Mouse (Mus musculus) natural killer cell, adult 2 months (primary cell): ENCODE measurements at regions not wholly inside any gene's neighbourhood (a gene's known extent, or its start where the extent isn't known, plus 50 kb on each side); places are given as distances from the start of the nearest gene placed in this dataset.

Experiments used
- DNase-seq, 2 experiments: peaks; one replicate each; pipeline ENCODE4 v3.0.0; 2022; ENCODE audit warnings: low spot score in 2 of 2

DNA sequence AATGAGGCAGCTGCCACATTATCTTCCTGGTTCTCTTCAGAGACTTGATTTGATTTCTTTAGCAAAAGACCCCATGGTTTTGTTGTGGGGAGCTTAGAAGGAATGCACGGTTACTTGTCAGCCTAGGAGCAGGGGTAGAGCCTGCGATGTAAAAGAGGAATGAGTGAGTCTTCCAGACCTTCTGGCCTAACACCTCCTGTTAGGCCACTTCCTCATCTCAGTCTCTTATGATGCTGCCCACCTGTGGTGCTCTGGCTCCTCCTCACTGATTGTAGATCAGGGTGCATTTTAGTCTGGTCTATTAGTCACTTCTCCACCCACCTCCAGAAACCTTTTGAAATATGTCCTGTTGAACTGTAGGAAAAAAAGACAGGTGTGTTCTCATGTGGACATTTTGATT lies 113.3 kb upstream of the Prdm1 start:
- no peak for DNase-seq

DNA sequence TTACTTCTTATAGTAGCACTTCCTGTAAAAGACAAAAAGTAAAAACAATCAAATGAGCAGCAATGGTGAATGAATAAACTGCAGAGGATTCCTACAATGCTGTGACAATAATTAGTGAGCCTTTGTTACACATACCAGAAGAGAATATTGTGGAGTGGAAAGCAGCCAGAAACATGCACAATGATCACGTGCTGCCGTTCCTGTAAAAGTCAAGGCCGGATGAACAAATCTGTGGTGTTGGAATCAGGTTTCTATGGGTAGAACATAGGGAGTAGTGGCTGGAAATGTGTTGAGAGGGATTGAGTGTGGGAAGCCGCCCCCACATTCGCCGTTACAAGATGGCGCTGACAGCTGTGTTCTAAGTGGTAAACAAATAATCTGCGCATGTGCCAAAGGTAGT lies 112.3 kb upstream of the Prdm1 start:
- no peak for DNase-seq

DNA sequence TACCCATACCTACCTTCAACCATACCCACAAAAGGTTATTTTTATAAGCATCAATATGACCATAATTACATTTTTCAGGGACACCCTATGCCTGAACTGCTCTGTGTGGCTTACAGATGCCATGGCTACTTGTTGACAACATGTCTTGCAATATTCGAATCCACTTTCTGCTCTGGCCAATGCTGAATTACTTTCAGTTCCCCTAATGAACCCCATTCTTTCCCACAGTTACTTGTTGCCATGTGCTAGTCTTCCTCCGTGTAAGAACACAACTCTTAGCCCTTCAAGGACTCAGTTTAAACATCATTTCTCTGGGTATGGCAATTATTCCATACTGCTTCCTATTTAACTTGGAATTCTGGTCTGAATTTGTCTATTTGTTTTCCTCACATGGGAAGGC lies 110.4 kb upstream of the Prdm1 start:
- no peak for DNase-seq

DNA sequence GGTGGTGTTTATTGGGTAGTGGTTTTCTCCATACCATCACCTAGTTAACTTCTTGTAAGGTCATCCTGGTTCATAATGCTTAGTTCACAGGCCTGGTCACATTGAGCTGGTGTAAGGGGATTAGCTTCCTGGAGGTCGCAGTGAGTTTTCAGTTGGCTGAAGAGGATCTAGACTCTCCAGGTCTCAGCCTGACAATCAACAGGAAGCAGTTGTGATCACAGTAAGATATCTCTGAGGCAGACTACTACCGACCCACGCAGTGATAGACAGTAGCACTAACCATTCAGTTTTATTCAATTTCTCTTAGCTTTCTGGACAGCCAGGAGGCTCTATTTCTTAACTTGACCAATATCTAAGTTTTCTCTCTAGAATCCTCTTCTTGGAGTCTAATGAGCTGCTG lies 108.5 kb upstream of the Prdm1 start:
- no peak for DNase-seq

DNA sequence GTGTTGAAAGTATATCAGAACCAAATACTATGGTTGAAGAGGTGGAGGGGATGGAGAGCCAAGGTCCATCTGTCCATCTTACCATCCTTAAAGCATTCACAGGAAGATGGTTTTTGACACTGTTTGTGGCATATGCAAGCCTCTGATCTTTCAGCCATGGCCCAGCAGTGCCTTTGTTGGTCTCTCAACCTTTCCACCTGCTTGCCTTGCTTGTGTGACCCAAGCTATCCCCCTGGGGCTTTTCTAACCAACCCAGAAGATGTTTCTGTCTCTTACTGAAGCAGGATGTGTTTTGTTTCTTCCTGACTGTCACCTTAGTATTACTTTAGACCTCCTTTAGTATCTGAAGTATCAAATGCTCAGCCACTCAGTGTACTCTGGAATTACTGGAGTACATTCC lies 107.8 kb upstream of the Prdm1 start:
- peak in 1 of 2 experiments; percentile 35 for DNase-seq

DNA sequence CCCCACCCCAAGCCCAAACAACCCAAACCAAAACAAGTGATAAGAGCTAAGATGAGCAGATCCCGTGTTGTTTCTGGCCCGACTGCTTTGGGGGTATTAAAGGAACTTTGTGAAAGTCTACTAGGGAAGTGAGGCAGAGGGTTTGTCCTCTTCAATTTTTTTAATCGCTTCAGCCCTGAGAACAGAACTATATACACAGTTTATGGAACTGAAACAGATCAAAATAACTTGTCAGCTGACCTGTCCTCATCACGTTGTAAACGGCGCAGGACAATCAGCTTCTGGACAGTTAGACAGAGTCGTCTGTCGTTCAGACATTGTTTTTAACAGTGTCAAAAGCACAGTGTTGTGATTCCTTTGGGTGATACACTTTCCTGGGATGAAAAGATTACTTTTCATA lies 103.3 kb upstream of the Prdm1 start:
- peak in 1 of 2 experiments; percentile 28 for DNase-seq

DNA sequence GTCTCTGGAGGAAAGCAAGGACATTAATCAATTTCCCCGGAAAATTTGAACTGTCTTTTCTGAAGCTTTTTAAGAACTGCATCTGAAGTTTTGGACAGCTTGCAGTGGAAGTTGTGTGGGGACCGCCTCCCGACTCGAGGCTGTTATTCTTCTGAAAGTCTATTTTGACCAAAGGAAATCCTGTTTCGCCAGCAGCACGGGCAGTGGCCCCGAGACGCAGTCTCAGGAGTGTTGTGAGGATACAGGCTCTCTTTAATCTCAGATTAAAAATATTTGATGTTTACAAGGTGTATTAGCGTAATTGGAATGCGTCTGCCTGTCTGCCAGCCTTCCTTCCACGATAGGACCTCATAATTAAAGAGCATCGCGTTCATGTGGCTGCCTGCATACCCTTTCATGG lies 102.2 kb upstream of the Prdm1 start:
- no peak for DNase-seq

DNA sequence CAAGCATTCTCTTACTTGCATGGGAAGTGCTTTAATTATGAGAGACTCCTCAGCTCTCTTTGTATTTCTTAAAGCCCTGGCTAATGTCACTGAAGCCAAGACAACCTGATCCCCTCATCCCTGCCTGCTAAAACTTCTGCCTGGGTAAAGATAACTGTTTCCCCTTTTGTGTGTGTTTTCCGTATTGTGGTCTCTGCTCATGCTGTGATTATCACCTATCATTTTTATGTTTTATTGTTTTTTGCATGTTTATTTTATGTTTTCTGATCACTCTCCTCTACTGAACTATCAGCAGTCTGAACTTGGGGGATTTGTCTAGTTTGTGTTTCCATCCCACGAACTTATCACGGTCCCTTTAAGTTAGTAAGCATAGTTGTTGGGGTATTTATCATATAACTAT lies 100.1 kb upstream of the Prdm1 start:
- no peak for DNase-seq

DNA sequence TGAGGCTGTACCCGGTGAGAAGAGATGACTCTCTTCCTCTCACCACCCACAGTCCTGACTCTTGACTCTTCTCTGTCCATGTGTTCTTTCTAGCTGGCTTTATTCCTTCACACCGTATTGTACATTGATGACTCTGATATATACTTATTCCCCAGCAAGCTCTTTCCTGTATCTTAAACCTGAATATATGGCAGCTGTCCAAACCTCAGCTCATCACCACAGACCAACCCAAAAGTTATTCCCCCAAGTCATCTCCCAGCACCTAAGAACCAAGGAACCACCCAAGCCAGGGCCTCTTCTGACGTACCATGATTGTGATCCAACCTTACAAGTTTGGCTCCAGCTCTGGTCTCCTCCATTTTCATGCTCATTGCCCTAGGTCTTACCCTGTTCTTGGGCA lies 99.1 kb upstream of the Prdm1 start:
- DNase-seq = no peak

DNA sequence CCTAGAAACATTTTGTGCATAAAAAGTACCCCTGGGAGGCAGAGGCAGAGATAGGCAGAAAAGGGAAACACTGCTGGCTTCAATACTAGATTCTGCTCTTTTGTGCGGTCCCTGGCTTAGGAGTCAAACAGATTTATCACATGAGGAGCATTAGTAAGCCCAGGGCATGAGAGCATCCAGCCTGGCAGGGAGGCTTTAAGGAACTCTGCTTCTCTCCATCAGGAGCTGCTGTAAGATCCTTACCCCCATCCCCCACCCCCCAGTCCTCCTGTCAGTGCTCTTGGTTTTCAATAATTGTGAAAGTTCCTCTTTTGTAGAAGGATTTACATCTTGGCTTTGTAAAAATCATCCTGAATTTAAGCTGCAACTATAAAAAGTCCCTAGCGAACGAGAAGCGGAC lies 97.2 kb upstream of the Prdm1 start:
- DNase-seq = no peak

DNA sequence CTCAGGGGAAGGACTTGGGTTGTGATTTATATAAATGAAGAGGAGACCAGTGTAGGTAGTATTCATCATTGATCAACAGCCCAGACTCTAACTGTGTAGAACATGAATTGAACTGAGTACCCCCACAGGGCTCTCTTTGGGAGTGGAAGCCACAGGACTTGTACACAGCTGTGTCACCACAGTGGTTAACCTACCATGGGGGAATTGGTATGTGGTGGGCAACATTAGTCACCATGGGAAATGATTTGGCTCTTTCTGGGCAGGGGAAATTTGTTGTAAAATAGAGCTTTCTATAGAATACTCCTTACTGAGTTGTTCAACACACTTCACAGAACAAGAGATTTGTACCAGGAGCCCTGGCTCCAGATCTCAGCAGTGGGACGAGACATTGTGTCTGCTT lies 87.3 kb upstream of the Prdm1 start:
- no peak for DNase-seq

DNA sequence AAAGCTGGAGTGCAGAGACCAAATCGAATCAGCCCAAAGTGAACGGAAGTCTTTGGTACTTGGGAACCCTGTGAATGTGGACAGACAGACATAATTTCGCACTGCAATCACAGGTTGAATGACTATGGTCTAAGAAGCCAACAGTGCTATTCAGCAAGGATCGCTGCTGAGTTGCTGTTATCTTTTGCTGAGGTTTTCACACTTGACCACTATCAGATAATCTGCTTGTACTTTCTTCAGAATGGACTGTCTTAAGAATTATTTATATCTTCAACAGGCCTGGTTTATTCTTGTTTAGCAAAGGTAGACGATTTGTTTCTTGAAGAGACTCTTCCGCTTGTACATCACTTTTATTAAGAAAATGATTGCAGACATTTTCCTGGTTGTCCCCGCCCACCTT lies 84.3 kb upstream of the Prdm1 start:
- peak in 1 of 2 experiments; percentile 24 for DNase-seq

DNA sequence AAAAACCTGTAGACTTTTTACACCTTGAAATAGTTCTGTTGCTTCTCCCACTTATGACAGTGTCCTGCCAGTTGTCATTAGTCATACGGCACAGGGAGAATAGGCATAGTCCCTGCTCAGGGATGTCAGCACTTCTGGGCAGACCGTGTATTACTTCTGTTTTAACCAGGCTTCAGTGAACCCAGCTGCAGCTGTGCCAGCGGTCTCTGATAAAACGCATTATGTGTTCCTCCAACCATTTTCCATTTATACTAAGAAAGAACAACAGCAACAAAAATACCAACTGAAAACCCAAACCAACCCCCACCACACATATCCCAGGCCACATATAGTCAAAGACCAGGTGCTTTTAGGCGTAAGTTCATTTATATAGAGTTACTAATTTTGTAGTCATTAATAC lies 83.1 kb upstream of the Prdm1 start:
- no peak for DNase-seq

DNA sequence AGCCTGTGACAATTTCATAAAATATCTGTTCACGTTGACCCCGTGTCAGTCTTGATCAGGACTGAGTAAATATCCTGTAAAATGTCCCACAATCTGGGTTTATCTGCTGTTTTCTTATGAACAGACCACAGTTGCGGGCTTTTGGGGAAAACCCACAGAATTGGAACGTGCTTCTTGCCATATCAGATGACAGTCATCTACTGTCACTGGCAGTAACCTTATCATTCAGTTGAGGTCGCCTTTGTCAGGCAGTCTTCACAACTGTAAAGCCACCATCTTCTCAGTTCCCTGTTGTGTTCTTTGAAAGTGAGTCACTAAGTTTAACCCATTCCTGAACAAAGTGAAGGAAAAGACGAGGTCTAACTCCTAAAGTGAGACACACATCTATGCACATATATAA lies 80.9 kb upstream of the Prdm1 start:
- no peak for DNase-seq

DNA sequence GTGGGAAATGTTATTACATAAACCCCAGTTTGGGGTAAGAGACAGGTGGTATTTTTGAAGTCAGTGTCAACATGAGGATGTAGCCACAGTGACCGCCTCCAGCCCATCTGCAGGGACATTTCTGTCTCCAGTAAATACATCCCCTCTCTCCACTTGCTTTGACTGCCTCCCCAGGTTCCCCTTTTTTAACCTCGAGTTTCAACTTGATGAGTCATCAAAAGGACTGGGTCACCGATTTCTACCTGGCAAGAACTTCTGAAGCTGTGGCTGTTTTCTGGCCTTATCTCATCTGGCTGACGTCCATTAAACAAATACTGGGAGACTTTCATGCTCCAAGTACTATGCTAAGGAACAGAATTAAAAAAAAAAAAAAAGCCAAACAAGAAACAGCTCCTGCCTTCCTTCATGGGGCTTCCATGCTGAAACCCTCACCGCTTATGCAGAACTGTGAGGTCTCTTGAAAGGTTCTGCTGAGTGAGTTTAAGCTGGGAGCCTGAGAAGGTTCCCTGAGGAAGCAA lies 79.1 kb upstream of the Prdm1 start:
- peak in 1 of 2 experiments; percentile 51 for DNase-seq

DNA sequence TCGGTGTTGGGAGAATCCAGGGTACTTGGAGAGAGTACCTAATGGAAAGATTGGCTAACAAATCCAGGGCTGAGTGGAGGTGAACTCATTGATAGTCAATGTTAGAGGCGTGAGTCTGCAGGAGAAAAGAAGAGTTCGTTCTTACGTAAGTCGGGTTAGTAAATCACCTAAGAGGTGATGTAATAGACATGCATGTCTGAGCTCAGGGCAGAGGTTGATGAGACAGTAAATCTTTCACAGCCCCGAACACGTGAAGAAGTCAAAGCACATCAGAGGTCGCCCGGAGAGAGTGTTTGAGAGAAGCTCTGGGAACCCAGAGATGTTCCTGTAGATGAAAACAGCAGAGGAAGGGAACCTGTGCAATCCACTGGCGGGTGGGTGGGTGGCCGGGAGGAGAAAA lies 76.2 kb upstream of the Prdm1 start:
- DNase-seq = no peak

DNA sequence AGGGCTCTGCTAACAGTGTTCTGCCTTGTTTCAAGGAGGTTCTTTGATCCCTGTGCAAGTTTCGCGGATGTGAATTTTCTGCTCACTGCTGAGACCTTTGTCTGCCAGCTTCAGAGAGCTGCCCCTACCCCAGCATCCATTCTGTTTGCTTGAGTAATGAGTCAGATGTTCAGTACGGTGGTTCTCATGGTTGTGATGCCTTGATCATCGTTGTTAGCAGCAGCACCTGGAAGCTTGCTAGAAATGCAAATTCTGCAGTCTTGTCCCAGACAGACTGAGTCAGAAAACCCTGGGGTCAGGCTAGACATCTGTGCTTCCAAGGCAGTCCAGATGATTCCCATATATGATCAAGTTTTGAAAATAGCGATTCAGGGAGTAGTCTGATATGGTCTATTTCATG lies 75.2 kb upstream of the Prdm1 start:
- no peak for DNase-seq

DNA sequence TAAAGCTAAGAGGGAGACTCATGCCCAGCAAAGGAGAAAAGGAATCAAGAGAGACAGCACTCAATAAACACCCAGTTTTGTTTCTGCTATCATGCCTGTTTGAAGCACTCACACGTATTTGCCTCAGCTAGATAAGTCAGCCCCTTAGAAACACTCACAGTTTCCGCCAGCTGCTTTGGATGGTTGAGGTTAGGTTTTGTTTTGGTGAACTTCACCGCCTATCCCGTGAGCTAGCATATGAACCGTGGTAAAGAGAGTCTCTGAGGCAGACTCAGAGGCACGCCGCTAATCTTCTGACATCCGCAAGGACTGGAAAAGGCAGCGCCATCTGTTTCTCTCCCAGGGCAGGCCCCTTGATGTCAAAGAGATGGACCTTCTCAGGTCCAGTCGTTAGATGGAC lies 73.2 kb upstream of the Prdm1 start:
- DNase-seq = no peak

DNA sequence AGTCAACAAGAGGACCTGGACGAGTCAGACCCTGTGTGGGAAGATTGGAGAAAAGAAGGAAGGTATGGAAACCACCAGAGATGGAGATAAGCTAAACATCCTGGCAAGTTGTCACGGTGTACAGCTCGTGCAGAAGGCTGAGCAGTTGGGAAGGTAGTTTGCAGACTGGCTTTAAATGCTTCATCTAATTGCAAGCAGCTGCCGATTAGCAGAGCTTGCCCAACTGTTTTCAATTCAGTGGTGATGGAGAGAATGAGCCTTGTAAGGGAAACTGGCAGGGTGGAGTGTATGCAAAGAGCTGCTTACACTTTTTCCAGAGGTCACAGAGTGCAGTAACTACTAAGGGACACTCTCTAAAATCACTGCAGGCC lies 71.6 kb upstream of the Prdm1 start:
- no peak for DNase-seq

DNA sequence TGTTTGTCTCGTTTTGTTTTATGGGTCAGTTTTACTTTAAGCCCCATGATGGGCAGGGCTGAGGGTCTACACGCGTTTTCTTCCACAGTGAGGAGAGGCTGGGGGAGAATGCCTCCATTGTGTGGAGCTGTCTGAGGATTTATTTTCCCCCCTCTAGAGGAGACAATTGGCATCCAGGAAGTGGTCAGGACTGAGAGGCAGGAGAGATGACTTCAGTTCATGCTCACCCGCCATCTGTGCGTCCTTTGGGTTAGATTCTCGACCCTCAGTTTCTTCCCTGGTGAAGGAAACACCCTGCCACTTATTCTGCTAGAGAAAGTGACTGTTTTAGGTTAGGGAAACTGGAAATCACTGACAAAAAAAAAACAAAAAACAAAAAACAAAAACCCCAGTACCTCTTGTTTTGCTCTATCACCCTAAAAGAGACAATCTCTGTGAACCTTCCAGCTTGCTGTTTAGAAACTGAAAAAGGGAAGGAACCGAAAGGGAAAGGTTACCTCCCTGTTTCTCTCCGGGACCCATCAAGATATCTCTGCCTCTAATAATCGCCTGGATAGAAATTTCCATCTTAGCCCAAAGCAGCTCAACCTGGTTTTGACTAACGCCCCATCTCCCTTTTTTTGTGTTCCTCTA lies 71.1 kb upstream of the Prdm1 start:
- DNase-seq = no peak

DNA sequence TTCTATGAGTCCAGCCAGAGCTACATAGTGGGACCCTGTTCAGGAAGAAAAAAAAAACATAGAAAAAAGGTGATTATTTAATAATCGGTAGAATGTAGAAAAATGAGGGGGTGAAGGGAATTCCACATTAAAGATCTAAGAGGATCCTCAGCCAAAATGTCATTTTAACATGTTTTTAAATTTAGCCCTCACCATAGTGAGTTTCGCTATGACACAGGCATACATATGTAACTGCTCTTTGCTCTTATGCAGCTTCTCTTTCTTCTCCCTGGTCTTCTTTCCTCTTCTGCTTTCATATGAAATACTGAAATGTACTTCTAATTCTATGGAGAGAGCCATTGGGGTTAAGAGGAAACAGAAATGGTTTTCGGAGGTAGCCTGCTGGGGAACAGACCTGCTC lies 70.3 kb upstream of the Prdm1 start:
- DNase-seq = no peak

DNA sequence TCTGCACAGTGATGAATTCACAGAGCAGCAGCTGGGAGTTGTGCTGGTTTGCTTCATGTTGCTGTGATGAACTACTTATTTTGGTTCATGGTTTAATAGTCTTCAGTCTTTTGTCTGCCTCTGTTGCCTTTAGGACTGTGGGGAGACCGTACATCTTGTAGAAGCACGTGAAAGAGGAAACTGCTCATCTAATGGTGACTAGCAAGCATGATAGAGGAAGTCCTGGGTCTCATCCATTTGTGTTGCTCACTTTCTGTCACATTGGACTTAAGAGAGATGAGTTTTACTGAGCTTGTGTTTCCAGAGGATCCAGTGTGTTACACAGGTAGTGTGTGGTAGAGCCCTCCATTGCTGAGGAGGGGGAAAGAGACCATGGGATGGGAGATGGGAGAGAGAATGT lies 67.6 kb upstream of the Prdm1 start:
- no peak for DNase-seq

DNA sequence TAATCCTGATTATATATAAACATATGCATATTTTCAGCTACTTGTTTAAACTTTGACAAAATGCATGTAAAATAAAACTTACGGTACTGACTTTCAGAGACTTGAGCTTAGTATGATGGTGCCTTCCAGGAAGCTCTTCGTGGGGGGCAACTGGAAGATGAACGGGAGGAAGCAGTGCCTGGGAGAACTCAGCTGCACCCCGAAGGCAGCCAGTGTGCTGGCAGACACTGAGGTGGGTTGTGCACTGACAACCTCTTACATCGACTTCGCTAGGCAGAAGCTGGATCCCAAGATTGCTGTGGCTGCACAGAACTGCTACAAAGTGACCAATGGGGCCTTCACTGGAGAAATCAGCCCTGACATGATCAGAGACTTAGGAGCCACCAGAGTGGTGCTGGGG lies 61.5 kb upstream of the Prdm1 start:
- DNase-seq = no peak

DNA sequence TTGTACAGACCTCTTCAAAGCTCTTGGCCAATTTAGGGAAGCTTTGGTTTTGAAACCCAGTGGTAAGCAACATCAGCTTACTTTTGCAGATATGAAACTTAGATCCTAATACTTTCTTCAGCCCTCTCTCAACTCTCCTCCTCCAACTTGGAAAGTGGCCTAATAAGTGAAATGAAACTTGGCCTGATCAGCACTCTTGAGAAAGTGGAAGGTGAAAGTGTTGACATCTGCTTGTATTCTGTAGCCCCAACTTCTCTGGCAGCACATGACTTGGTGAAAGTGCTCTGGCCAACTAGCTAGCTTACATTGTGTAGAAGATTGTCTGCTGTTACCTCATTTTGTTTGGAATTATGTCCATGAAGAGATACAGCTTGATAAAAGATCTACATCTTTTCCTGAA lies 61.1 kb upstream of the Prdm1 start:
- no peak for DNase-seq
